Mouse (Mus musculus): Measurements from ENCODE around the gene Matn3. TPM values are rescaled to one million over a fixed set of nuclear protein-coding genes. Genes with fewer than 3 reads are reported as not detected.
"Not testable (repeated sequence)": the region's sequence is repeated elsewhere in the genome, so short reads cannot be mapped to it uniquely, and the experiment has no call there.

Matn3 gene
- polyA plus RNA-seq, 1 experiment from 2014 or later, result 1.4 TPM

DNA sequence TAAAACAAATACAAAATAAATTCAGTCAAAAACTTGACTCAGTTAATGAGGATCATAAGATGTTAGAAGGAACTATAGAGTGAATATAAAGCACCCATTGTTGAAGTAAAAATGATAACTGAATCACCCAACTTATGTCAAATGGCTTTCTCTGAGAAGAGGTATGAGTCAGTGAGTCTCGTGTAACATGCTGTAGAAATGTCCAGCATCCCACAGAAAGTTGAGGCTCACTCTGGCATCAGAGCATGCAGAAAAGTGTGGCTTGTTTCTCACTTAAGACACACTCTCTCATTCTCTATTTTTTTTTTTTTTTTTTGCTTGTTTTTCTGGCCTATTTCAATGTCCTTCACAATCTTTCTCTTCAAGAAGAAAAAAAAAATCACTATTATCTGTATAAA is 26.7 kb upstream of the Matn3 start:
- Histone ChIP-seq H3K4me2 (peak overlapping the region; percentile 78), H3K36me3 (0 out of 2 replicates have a peak, but pooled peaks cover 1% of the 10 kb centered on the region), H3K4me3 (peak overlapping the region; percentile 68), H3K4me1 (replicated peaks) (peaks cover 48% of the 10 kb centered on the region), H3K27ac (replicated peaks) (peak overlapping the region; percentile 97), H3K27me3 (no peaks in the 10 kb centered on the region), H3K9ac (peak overlapping the region; percentile 68), H3K9me3 (no peaks in the 10 kb centered on the region)
- ATAC-seq (ENCODE audit: low read depth), result no peak
- WGBS, result 32% methylated on average over 1 of the region's 1 CpGs

DNA sequence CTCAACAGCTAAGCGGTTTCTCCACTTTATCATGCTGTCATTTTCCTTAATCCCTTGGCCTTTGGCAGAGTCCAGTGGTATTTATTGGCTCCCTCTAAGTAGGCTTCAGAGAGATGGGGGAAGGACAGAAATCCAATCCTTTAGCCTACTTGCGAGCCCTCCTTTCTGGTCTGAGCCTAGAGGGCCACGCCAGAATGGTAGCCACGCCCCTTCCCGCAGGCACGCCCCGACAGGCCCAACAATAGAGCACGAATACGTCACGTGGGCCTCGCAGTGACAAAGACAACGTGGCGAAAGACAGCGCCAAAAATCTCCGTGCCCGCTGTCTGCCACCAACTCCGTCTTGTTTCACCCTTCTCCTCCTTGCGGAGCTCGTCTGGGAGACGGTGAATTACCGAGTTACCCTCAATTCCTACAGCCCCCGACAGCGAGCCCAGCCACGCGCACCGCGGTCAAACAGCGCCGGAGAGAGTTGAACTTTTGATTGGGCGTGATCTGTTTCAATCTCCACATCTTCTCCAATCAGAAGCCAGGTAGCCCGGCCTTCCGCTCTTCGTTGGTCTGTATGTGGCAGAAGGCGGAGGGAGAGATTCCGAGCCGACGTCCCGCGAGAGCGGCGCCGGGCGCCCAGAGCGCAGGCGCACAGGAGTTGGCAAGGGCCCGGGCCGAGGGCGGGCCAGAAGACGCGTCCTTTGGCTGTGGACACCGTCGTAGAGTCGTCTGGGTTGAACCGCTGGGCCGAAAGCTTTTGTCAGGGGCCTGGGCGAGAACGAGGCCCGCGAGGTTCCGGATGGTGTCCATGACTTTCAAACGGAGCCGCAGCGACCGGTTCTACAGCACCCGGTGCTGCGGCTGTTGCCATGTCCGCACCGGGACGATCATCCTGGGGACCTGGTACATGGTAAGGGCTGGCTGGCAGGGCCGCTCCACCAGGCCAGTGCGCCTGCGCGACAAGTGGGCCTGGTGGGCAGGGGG is 26.0 kb upstream of the Matn3 start, which contains the start of gene Laptm4a:
Laptm4a (plus strand) TSS at position 271 of the 975 bp plus-strand sequence.
- H3K4me2 ChIP-seq, result peak within 1 kb of the TSS; percentile 78
- H3K27me3 ChIP-seq, result no peaks in the 10 kb centered on the region
- peaks cover 41% of the 10 kb centered on the region for H3K4me1 ChIP-seq (replicated peaks)
- 0 out of 2 replicates have a peak, but pooled peaks cover 4% of the 10 kb centered on the region for H3K36me3 ChIP-seq
- H3K27ac ChIP-seq (replicated peaks), result peak within 1 kb of the TSS; percentile 97
- H3K9me3 ChIP-seq, result no peaks in the 10 kb centered on the region
- WGBS, result under 1% methylated on average over 73 of the region's 73 CpGs
- peak within 1 kb of the TSS; percentile 85 for H3K9ac ChIP-seq
- peak; percentile 98 for ATAC-seq (ENCODE audit: low read depth)
- H3K4me3 ChIP-seq, result peak within 1 kb of the TSS; percentile 68

DNA sequence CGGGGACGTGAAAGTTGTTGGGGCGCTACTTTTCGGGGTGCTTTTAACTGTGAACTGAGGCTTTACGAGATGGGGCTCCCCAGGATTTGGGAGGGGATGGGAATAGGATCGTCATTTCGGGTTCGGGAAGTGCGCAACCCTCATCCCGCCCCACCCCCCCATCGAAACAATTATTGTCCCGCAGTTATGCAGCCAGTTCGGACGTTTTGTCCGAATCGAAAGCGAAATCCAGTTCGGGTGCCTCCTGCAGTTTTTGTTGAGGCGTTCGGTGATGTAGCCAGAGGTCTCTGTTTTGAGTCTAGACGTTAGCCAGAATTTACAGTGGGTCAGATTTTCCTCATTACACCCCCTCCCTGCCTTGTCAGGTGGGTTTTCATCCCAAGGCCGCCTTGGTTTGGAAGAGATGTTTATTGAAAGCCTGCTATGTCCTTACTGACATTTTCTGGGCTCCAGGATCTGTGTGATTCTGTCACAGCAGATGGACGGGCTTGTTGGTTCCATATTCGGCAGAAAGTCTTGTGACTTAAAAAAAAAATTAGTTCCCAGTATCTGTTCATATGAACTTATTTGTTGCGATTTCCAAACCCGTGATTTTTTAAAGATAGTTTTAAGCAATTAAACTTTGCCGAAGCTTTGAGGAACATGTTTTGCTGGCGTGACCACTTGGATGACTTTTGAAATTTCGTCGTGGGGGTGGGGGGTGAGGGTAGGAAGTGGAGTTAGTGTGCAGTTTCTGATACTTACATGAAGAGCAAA is 25.2 kb upstream of the Matn3 start:
- Histone ChIP-seq H3K9me3 (no peaks in the 10 kb centered on the region), H3K4me3 (peak overlapping the region; percentile 68), H3K27me3 (no peaks in the 10 kb centered on the region), H3K9ac (peak overlapping the region; percentile 85), H3K4me2 (peak overlapping the region; percentile 78), H3K36me3 (0 out of 2 replicates have a peak, but pooled peaks cover 4% of the 10 kb centered on the region), H3K27ac (replicated peaks) (peak overlapping the region; percentile 97), H3K4me1 (replicated peaks) (peaks cover 41% of the 10 kb centered on the region)
- no peak for ATAC-seq (ENCODE audit: low read depth)
- 5% methylated on average over 30 of the region's 30 CpGs for whole genome bisulfite sequencing

DNA sequence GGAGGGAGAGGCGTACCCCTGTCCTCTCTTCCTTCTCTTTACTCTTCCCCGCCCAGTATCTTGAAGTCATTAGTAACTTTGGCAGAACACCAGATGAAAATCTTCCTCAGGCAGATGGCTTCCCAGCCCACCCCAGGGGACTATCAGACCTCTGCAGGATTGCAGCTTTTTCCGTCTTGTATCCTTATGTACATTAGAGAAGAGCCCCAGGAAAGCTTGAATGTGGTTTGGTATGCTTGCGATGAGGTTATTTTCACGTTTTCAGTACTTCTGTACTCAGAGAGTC is 24.7 kb upstream of the Matn3 start:
- H3K27ac ChIP-seq (replicated peaks), result peak overlapping the region; percentile 35; the same call in 1 of the 2 replicates
- H3K36me3 ChIP-seq, result 0 out of 2 replicates have a peak, but pooled peaks cover 4% of the 10 kb centered on the region
- no peaks in the 10 kb centered on the region for H3K27me3 ChIP-seq
- no peaks in the 10 kb centered on the region for H3K9me3 ChIP-seq
- H3K4me3 ChIP-seq, result peak overlapping the region; percentile 68
- H3K4me2 ChIP-seq, result peak overlapping the region; percentile 78
- H3K4me1 ChIP-seq (replicated peaks), result peaks cover 46% of the 10 kb centered on the region
- WGBS, result 32% methylated on average over 5 of the region's 5 CpGs
- no peak for ATAC-seq (ENCODE audit: low read depth)
- H3K9ac ChIP-seq, result peak overlapping the region; percentile 85

DNA sequence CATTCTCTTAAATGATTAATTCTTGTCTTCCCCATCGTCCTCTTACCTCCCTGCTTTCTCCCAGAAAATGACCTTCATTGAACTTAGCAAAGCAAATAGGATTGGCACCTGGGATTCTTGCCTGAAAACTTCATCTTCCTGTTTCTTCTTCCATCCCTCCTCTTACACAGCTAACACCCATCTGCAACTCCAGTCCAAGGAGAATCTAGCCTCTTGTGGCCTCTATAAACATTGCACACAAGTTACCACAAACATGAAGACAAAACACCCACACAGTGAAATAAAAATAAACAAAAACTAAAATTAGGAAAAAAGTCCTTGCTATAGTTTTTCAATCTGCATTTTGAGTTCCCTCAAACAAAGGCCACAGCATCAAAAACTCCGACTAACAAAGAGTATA is 24.1 kb upstream of the Matn3 start:
- peaks cover 49% of the 10 kb centered on the region for H3K4me1 ChIP-seq (replicated peaks)
- peak overlapping the region; percentile 78 for H3K4me2 ChIP-seq
- H3K4me3 ChIP-seq, result peak overlapping the region; percentile 68
- peak overlapping the region; percentile 85 for H3K9ac ChIP-seq
- no peak for ATAC-seq (ENCODE audit: low read depth)
- 0 out of 2 replicates have a peak overlapping the region, but pooled peaks have one; percentile 35 for H3K27ac ChIP-seq (replicated peaks)
- 0 out of 2 replicates have a peak, but pooled peaks cover 4% of the 10 kb centered on the region for H3K36me3 ChIP-seq
- H3K27me3 ChIP-seq, result no peaks in the 10 kb centered on the region
- H3K9me3 ChIP-seq, result no peaks in the 10 kb centered on the region
- WGBS, result 43% methylated on average over 2 of the region's 2 CpGs

DNA sequence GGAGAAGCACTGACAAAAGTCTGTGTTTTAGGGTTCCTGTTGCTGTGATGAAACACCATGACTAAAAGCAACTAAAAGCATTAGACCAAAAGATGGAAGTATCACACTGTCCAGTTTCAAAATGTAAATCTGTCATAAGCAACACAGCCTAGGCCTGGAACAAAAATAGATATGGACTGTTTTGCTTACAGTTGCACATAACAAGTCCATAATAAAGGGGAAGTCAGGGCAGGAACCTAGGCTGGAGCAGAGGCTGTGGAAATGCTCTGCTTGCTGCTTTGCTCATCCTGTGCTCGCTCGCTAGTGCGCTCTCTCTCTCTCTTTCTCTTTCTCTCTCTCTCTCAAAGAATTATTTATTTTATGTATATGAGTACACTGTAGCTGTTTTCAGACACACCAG is 20.1 kb upstream of the Matn3 start:
- Histone ChIP-seq H3K27me3 (no peaks in the 10 kb centered on the region), H3K9ac (no peak overlapping the region), H3K9me3 (no peaks in the 10 kb centered on the region), H3K36me3 (0 out of 2 replicates have a peak, but pooled peaks cover 8% of the 10 kb centered on the region), H3K27ac (replicated peaks) (no peak overlapping the region), H3K4me2 (no peak overlapping the region), H3K4me3 (no peak overlapping the region), H3K4me1 (replicated peaks) (peaks cover 60% of the 10 kb centered on the region)
- WGBS, result 97% methylated on average over 3 of the region's 3 CpGs
- ATAC-seq (ENCODE audit: low read depth), result no peak

DNA sequence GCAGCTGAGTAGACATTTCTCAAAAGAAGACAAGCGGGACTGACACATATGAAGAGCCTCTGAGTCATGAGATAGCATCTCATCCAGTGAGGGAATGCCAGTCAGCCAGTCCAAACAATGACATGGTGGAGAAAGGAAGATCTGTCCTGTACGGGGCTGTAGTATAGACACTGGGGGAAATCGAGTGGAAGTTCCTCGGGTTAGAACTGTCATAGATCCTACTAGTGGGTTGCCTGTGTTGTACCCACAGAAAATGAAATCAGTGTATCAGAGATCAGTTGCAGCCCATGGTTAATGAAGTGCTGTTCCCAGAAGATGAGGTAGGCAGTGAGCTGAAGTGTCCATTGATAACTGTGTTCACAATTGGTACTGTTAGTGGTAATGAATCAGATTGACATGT is 19.0 kb upstream of the Matn3 start:
- no peak overlapping the region for H3K9ac ChIP-seq
- H3K4me1 ChIP-seq (replicated peaks), result peaks cover 49% of the 10 kb centered on the region
- ATAC-seq (ENCODE audit: low read depth), result no peak
- H3K4me2 ChIP-seq, result no peak overlapping the region
- 82% methylated on average over 4 of the region's 4 CpGs for WGBS
- H3K9me3 ChIP-seq, result no peaks in the 10 kb centered on the region
- no peaks in the 10 kb centered on the region for H3K27me3 ChIP-seq
- no peak overlapping the region for H3K27ac ChIP-seq (replicated peaks)
- H3K4me3 ChIP-seq, result no peak overlapping the region
- H3K36me3 ChIP-seq, result peaks cover 15% of the 10 kb centered on the region

DNA sequence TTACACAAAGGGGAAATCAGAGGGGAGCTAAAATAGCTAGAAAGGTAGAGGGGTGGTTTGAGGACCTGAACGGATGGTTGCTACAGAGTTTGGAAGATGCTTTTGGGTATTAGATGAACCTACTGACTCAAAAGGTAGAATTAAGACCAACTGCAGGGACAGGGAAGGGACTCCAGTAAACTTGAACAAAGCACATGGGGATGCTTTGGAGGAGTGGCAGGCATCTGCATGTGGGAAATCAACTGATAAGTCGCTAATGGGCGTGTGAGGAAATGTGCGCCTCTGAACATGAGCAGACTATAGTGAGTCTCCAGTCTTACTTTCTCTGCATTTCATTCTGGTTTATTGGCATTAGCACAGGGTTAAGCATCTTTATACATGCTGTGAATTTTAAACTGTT is 16.6 kb upstream of the Matn3 start:
- ATAC-seq (ENCODE audit: low read depth), result no peak
- 95% methylated on average over 4 of the region's 4 CpGs for WGBS
- Histone ChIP-seq H3K27me3 (no peaks in the 10 kb centered on the region), H3K9me3 (no peaks in the 10 kb centered on the region), H3K36me3 (peaks cover 31% of the 10 kb centered on the region), H3K4me2 (no peak overlapping the region), H3K9ac (no peak overlapping the region), H3K4me3 (no peak overlapping the region), H3K27ac (replicated peaks) (no peak overlapping the region), H3K4me1 (replicated peaks) (peaks cover 48% of the 10 kb centered on the region)

DNA sequence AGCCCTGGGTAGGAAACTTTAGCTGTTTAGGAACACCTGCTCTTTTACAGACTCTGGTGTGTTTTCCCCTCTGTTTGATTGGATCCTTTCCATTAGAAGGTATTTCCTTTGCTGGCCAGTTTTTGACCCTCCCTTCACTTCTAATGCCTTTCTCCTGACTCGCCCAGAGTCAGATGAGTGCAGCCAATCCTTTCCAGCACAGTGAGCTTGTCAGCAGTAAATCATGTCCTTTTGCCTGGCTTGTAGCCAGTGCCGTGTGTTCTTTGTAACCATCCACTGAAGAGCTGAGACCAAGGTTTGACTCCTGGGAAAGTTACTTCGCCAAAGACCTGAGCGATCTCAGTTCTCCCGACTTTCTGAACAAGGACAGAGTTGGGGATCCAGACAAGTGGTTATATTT is 12.4 kb upstream of the Matn3 start:
- H3K36me3 ChIP-seq, result peaks cover 66% of the 10 kb centered on the region
- no peak overlapping the region for H3K4me3 ChIP-seq
- H3K4me1 ChIP-seq (replicated peaks), result peaks cover 24% of the 10 kb centered on the region
- H3K9me3 ChIP-seq, result no peaks in the 10 kb centered on the region
- no peaks in the 10 kb centered on the region for H3K27me3 ChIP-seq
- no peak overlapping the region for H3K4me2 ChIP-seq
- peak; percentile 82 for ATAC-seq (ENCODE audit: low read depth)
- H3K27ac ChIP-seq (replicated peaks), result no peak overlapping the region
- H3K9ac ChIP-seq, result no peak overlapping the region
- 48% methylated on average over 5 of the region's 5 CpGs for WGBS

DNA sequence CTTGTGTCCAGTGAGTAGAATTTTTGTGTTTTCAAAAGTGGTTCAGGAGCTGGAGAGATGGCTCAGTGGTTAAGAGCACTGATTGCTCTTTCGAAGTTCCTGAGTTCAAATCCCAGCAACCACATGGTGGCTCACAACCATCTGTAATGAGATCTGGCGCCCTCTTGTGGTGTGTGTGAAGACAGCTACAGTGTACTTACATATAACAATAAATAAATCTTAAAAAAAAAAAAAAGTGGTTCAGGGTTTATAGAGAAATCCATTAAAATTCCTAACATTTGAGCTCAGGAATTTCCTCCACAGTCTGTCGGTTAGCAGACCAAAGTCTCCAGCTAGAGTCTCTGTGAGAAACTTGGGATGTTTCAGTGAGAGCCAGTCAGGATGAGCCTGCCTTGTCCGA is 11.5 kb upstream of the Matn3 start:
- 77% methylated on average over 4 of the region's 4 CpGs for WGBS
- not testable (repeated sequence) for H3K27ac ChIP-seq (replicated peaks); H3K27me3 ChIP-seq; H3K9ac ChIP-seq; H3K4me3 ChIP-seq; ATAC-seq (ENCODE audit: low read depth); H3K9me3 ChIP-seq; H3K4me2 ChIP-seq
- H3K36me3 ChIP-seq, result peaks cover 66% of the 10 kb centered on the region
- peaks cover 17% of the 10 kb centered on the region for H3K4me1 ChIP-seq (replicated peaks)

DNA sequence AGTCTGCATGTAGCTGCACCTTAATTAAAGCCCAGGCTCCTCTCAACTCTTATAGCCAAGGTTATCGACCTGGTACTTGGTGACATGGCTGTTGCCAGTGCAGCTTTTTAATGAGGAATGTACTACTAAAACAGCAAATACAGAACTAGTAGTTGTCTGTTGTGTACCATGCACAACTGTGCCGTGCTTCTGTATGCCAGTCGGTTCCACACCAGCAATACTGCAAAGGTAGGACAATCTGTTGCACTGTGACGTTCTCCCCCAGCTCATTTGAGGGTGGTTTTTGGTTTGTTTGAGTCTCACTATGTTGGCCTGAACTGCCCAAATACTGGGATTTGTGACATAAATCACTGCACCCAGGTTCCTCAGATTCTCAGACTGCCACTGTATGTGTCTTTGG is 8.2 kb upstream of the Matn3 start:
- Histone ChIP-seq H3K4me2 (no peak overlapping the region), H3K27me3 (no peaks in the 10 kb centered on the region), H3K4me3 (no peak overlapping the region), H3K9me3 (no peaks in the 10 kb centered on the region), H3K9ac (no peak overlapping the region), H3K36me3 (peaks cover 51% of the 10 kb centered on the region), H3K27ac (replicated peaks) (no peak overlapping the region), H3K4me1 (replicated peaks) (peaks cover 13% of the 10 kb centered on the region; the same call in 1 of the 2 replicates)
- WGBS, result 94% methylated on average over 4 of the region's 4 CpGs
- no peak for ATAC-seq (ENCODE audit: low read depth)
